Mouse (Mus musculus): ENCODE results near the gene Acad9. TPM values are rescaled to one million over a fixed set of nuclear protein-coding genes. Genes with fewer than 3 reads are reported as not detected.

The Acad9 gene
- 56.9 and 59.0 TPM in 2 replicates for polyA plus RNA-seq (2012; rRNA removed)

GRCm38 (mm10) chr3:36065843-36066651 lies at the start of gene Acad9:
Gene Acad9 (plus strand): TSS chr3:36065979.

GRCm38 (mm10) chr3:36053447-36053846 lies 12.3 kb upstream of the Acad9 start, which contains the start of gene Ccdc144b:
Gene Ccdc144b (minus strand): TSS chr3:36053547.

Other genes starting within 250 kb of the Acad9 start
- 37.7 and 43.0 TPM in 2 replicates for gene Dcun1d1, start 128.5 kb upstream of the Acad9 start, polyA plus RNA-seq (2012; rRNA removed)
- 21.6 and 22.6 TPM in 2 replicates for gene Mccc1, start 65.3 kb upstream of the Acad9 start, polyA plus RNA-seq (2012; rRNA removed)
- gene Ccdc144b, start 12.4 kb upstream of the Acad9 start, polyA plus RNA-seq (2012; rRNA removed), result not detected in 2 replicates
- 6.0 TPM in 2 replicates for gene D3Ertd254e, start 85.0 kb downstream of the Acad9 start, polyA plus RNA-seq (2012; rRNA removed)
- 1.9 and 2.9 TPM in 2 replicates for gene Qrfpr, start 156.3 kb downstream of the Acad9 start, polyA plus RNA-seq (2012; rRNA removed)

Data from central nervous system, embryonic 18 days (tissue).